9 mouse cellular contexts compared by ENCODE assay signal in the genomic region with DNA sequence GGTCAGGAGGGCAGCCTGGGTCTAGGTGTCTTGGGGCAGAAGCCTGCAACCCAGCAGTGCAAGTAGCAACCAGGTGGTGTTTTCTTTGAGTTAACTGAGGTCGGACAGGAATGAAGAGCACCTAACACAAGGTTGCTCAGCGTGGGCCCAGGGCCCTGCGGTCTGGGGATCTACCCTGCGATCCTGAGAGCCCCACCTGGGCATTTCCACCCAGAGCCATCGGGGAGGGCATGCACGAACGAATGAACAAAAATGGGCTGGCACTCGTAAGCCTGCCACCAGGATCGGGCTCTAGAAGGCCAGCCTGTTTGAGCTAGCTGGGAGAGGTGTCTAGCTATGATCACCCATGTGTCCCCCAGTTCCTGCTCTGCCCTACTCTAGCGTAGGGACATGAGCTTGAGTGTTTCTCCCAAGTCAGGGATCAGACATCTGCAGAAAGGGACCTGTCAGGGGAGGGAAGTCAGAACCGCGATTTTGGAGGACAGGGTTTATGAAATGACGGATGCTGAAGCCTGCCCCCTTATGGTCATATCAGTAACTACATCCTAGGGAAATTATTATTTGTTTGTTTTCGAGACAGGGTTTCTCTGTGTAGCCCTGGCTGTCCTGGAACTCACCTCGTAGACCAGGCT. TPM values are rescaled to one million over a fixed set of nuclear protein-coding genes. Genes with fewer than 3 reads are reported as not detected.
DNase-seq lines count a peak whose midpoint lies in the region; ATAC-seq and TF ChIP-seq lines count a peak whose summit lies in the region.
"Had no signal": no experiment of that assay in that cellular context is flagged by ENCODE, and none has a peak within 500 bp of the region (broad histone marks: within the 10 kb centered on the region; RNA-seq: fewer than 3 reads in every experiment).

No protein-coding gene starts in this region.

- H3K36me3 ChIP-seq in hindbrain, embryonic 10.5 days, result no peaks in the 10 kb centered on the region
- H3K36me3 ChIP-seq in hindbrain, embryonic 16.5 days (ENCODE audit: control insufficient read depth, insufficient read depth, low read length), result no peaks in the 10 kb centered on the region
- no peaks in the 10 kb centered on the region for H3K36me3 ChIP-seq in ES-Bruce4 (ENCODE audit: control insufficient read depth, insufficient read depth, low read length, poor library complexity, severe bottlenecking)
- no peaks in the 10 kb centered on the region for H3K36me3 ChIP-seq in heart, embryonic 12.5 days
- H3K36me3 ChIP-seq in lung, embryonic 14.5 days (ENCODE audit: insufficient read depth), result no peaks in the 10 kb centered on the region
- H3K36me3 ChIP-seq: limb, embryonic 12.5 days had no signal

- H3K4me2 ChIP-seq in hindbrain, embryonic 16.5 days (ENCODE audit: low read length), result no peak overlapping the region
- H3K4me2 ChIP-seq in heart, embryonic 12.5 days, result no peak overlapping the region
- no peak overlapping the region for H3K4me2 ChIP-seq in lung, embryonic 14.5 days
- H3K4me2 ChIP-seq: limb, embryonic 12.5 days had no signal

- peaks cover 17% of the 10 kb centered on the region for H3K4me1 ChIP-seq in hindbrain, embryonic 10.5 days (replicated peaks)
- peaks cover 6% of the 10 kb centered on the region; the same call in 1 of the 2 replicates for H3K4me1 ChIP-seq in hindbrain, embryonic 16.5 days (ENCODE audit: control insufficient read depth, insufficient read depth, low read depth, low read length)
- no peaks in the 10 kb centered on the region for H3K4me1 ChIP-seq in ES-Bruce4 (ENCODE audit: control insufficient read depth, insufficient read depth, low read length)
- H3K4me1 ChIP-seq in heart, embryonic 12.5 days (replicated peaks), result peaks cover 22% of the 10 kb centered on the region
- no peaks in the 10 kb centered on the region for H3K4me1 ChIP-seq in lung, embryonic 14.5 days (ENCODE audit: insufficient read depth)

- peaks cover 8% of the 10 kb centered on the region; the same call in 1 of the 2 replicates for H3K9me3 ChIP-seq in hindbrain, embryonic 10.5 days
- peaks cover 2% of the 10 kb centered on the region; the same call in 1 of the 2 replicates for H3K9me3 ChIP-seq in hindbrain, embryonic 16.5 days (ENCODE audit: control insufficient read depth, low read length)
- H3K9me3 ChIP-seq in ES-Bruce4 (replicated peaks; ENCODE audit: control insufficient read depth, insufficient read depth, low read length, poor library complexity, severe bottlenecking), result peaks cover 16% of the 10 kb centered on the region
- peaks cover 4% of the 10 kb centered on the region; the same call in 1 of the 2 replicates for H3K9me3 ChIP-seq in heart, embryonic 12.5 days (replicated peaks)
- no peaks in the 10 kb centered on the region for H3K9me3 ChIP-seq in lung, embryonic 14.5 days (ENCODE audit: low read depth, low read length)

- ATAC-seq in hindbrain, embryonic 16.5 days, result no peak
- ATAC-seq in heart, embryonic 12.5 days (ENCODE audit: insufficient number of reproducible peaks, low FRiP score), result peak; percentile 39; the same call in 1 of the 2 replicates
- ATAC-seq in lung, embryonic 14.5 days (ENCODE audit: insufficient read depth), result peak; percentile 41; the same call in 1 of the 2 replicates

- no peak overlapping the region for H3K27ac ChIP-seq in hindbrain, embryonic 10.5 days
- no peak overlapping the region for H3K27ac ChIP-seq in hindbrain, embryonic 16.5 days (ENCODE audit: low read depth, low read length)
- no peak overlapping the region for H3K27ac ChIP-seq in ES-Bruce4 (ENCODE audit: insufficient read depth, low read length)
- no peak overlapping the region for H3K27ac ChIP-seq in heart, embryonic 12.5 days (ENCODE audit: poor library complexity, severe bottlenecking)
- no peak overlapping the region for H3K27ac ChIP-seq in lung, embryonic 14.5 days (ENCODE audit: low read depth)
- H3K27ac ChIP-seq: limb, embryonic 12.5 days had no signal

- peaks cover 23% of the 10 kb centered on the region for H3K27me3 ChIP-seq in hindbrain, embryonic 10.5 days (ENCODE audit: insufficient read depth, poor library complexity, severe bottlenecking)
- H3K27me3 ChIP-seq in hindbrain, embryonic 16.5 days (replicated peaks; ENCODE audit: control insufficient read depth, insufficient read depth, low read length), result peaks cover 3% of the 10 kb centered on the region
- H3K27me3 ChIP-seq in ES-Bruce4 (ENCODE audit: control insufficient read depth, insufficient read depth, low read length, poor library complexity, severe bottlenecking), result no peaks in the 10 kb centered on the region
- H3K27me3 ChIP-seq in heart, embryonic 12.5 days (replicated peaks), result peaks cover 7% of the 10 kb centered on the region; the same call in 1 of the 2 replicates
- 0 out of 2 replicates have a peak, but pooled peaks cover 6% of the 10 kb centered on the region for H3K27me3 ChIP-seq in lung, embryonic 14.5 days (ENCODE audit: insufficient read depth, low read length)

- DNase-seq in hindbrain, embryonic 10.5 days (ENCODE audit: low spot score), result peak; percentile 18
- DNase-seq in cerebellum, adult 9-10 months, result peak; percentile 72
- DNase-seq in lung, embryonic 14.5 days, result peak; percentile 77
- DNase-seq in thymus, postnatal 0 days (ENCODE audit: low spot score), result peak; percentile 64
- DNase-seq in right cerebral cortex, postnatal 36 days (ENCODE audit: low spot score in 2 of 2), result no peak

- no peak overlapping the region for H3K9ac ChIP-seq in hindbrain, embryonic 16.5 days (ENCODE audit: low read depth, low read length)
- H3K9ac ChIP-seq in ES-Bruce4 (ENCODE audit: low read depth, poor library complexity, severe bottlenecking), result no peak overlapping the region
- H3K9ac ChIP-seq in heart, embryonic 12.5 days, result no peak overlapping the region
- H3K9ac ChIP-seq in lung, embryonic 14.5 days, result no peak overlapping the region
- H3K9ac ChIP-seq: limb, embryonic 12.5 days had no signal

- TF ChIP-seq CTCF in ES-Bruce4 (IDR thresholded peaks at IDR 0.05; ENCODE audit: low read depth, low read length), result peak; percentile 28
- TF ChIP-seq CTCF in lung, embryonic 14.5 days (IDR thresholded peaks at IDR 0.05; ENCODE audit: low read depth), result peak; percentile 77

- no peak for TF ChIP-seq POLR2A in ES-Bruce4 (IDR thresholded peaks at IDR 0.05; ENCODE audit: insufficient read depth, low read length)

- no peak for TF ChIP-seq EP300 in ES-Bruce4 (IDR thresholded peaks at IDR 0.05; ENCODE audit: insufficient read depth, low read depth, low read length)

- no peak overlapping the region for H3K4me3 ChIP-seq in hindbrain, embryonic 10.5 days
- H3K4me3 ChIP-seq in hindbrain, embryonic 16.5 days (ENCODE audit: low read length), result no peak overlapping the region
- H3K4me3 ChIP-seq in ES-Bruce4 (ENCODE audit: low read depth, low read length), result no peak overlapping the region
- H3K4me3 ChIP-seq in heart, embryonic 12.5 days, result no peak overlapping the region
- no peak overlapping the region for H3K4me3 ChIP-seq in lung, embryonic 14.5 days (ENCODE audit: low read depth, low read length)
- H3K4me3 ChIP-seq: limb, embryonic 12.5 days had no signal

- WGBS in hindbrain, embryonic 10.5 days, result 44% methylated on average over 15 of the region's 15 CpGs
- 47% methylated on average over 15 of the region's 15 CpGs for WGBS in hindbrain, embryonic 16.5 days
- 46% methylated on average over 15 of the region's 15 CpGs for WGBS in heart, embryonic 12.5 days
- WGBS in lung, embryonic 14.5 days, result 45% methylated on average over 15 of the region's 15 CpGs

RNA-seq across cellular contexts. Expression of a gene that starts 22.2 kb away (rescaled TPM):
- polyA plus RNA-seq in hindbrain, embryonic 10.5 days (2016; fragmentation: Nextera tagmentation; extraction: Ambion mirVana), result 0.42 and 0.44 TPM in 2 replicates
- polyA plus RNA-seq in hindbrain, embryonic 16.5 days (2015; fragmentation: Nextera tagmentation; extraction: Ambion mirVana), result 1.3 and 1.6 TPM in 2 replicates
- polyA plus RNA-seq in ES-Bruce4 (2011; ENCODE audit: insufficient read depth, insufficient read length, low read depth, missing spikeins), result 8.2 TPM in 1 of 2 replicates, not detected in the other
- polyA plus RNA-seq in heart, embryonic 12.5 days (2016; fragmentation: Nextera tagmentation; extraction: Ambion mirVana), result 0.51 and 2.7 TPM in 2 replicates
- polyA plus RNA-seq in lung, embryonic 14.5 days (2014; fragmentation: Nextera tagmentation; extraction: Ambion mirVana), result 1.8 and 2.3 TPM in 2 replicates
- 1.1 and 4.1 TPM in 2 replicates for polyA plus RNA-seq in thymus, postnatal 0 days (2015; fragmentation: Nextera tagmentation; extraction: Ambion mirVana)
- polyA plus RNA-seq: limb, embryonic 12.5 days had no signal

RNA-seq across cellular contexts. Expression of a gene that starts 49.5 kb away (rescaled TPM):
- polyA plus RNA-seq in hindbrain, embryonic 10.5 days (2016; fragmentation: Nextera tagmentation; extraction: Ambion mirVana), result 20.9 and 25.2 TPM in 2 replicates
- 8.0 and 10.7 TPM in 2 replicates for polyA plus RNA-seq in hindbrain, embryonic 16.5 days (2015; fragmentation: Nextera tagmentation; extraction: Ambion mirVana)
- polyA plus RNA-seq in ES-Bruce4 (2011; ENCODE audit: insufficient read depth, insufficient read length, low read depth, missing spikeins), result 10.3 and 11.3 TPM in 2 replicates
- 7.9 and 9.3 TPM in 2 replicates for polyA plus RNA-seq in heart, embryonic 12.5 days (2016; fragmentation: Nextera tagmentation; extraction: Ambion mirVana)
- polyA plus RNA-seq in lung, embryonic 14.5 days (2014; fragmentation: Nextera tagmentation; extraction: Ambion mirVana), result 39.7 and 43.9 TPM in 2 replicates
- 2.0 and 2.4 TPM in 2 replicates for polyA plus RNA-seq in thymus, postnatal 0 days (2015; fragmentation: Nextera tagmentation; extraction: Ambion mirVana)

Comparison
In these comparisons a context has a peak if more than half of its experiments do, and no peak if none do; other contexts are left out.
1. DNase-seq: peak in hindbrain, embryonic 10.5 days (single experiment), cerebellum, adult 9-10 months (single experiment), lung, embryonic 14.5 days (single experiment) and thymus, postnatal 0 days (single experiment); none in right cerebral cortex, postnatal 36 days (0 of 2).